15 mouse cellular contexts compared by ENCODE assay signal in the genomic region with DNA sequence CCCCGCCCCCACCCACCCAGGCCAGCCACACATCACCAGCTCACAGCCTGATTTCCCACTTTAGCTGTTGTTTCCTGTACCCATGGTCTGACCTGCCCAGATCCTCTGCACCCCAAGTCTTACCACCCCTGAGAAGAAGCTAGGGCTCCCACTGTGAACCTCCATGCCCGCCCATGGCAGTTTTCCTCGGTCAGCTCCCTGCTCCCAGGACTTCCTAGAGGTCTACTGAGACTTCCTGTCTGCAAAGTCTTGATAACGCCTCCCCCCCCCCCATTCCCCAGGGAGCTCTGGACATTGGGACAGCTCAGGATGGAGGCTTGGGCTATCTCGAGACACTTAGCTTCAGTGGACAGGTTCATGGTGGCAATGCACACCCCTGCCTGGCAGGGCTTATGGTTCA. TPM values are rescaled to one million over a fixed set of nuclear protein-coding genes. Genes with fewer than 3 reads are reported as not detected.
DNase-seq lines count a peak whose midpoint lies in the region; ATAC-seq and TF ChIP-seq lines count a peak whose summit lies in the region.
"Had no signal": no experiment of that assay in that cellular context is flagged by ENCODE, and none has a peak within 500 bp of the region (broad histone marks: within the 10 kb centered on the region; RNA-seq: fewer than 3 reads in every experiment).

No protein-coding gene starts in this region.

- no peak overlapping the region for H3K4me2 ChIP-seq in hindbrain, postnatal 0 days (ENCODE audit: low read depth, low read length)
- H3K4me2 ChIP-seq in hindbrain, embryonic 11.5 days (replicated peaks; ENCODE audit: low read depth, low read length): no peak overlapping the region
- no peak overlapping the region for H3K4me2 ChIP-seq in lung, embryonic 15.5 days
- H3K4me2 ChIP-seq: forebrain, embryonic 13.5 days; hindbrain, embryonic 15.5 days; liver, embryonic 12.5 days; stomach, embryonic 15.5 days had no signal

- H3K27me3 ChIP-seq in hindbrain, postnatal 0 days (ENCODE audit: insufficient read depth, low read length): no peaks in the 10 kb centered on the region
- H3K27me3 ChIP-seq in hindbrain, embryonic 11.5 days (ENCODE audit: control insufficient read depth, insufficient read depth, low read length): no peaks in the 10 kb centered on the region
- H3K27me3 ChIP-seq in lung, embryonic 15.5 days: no peaks in the 10 kb centered on the region
- H3K27me3 ChIP-seq: forebrain, embryonic 13.5 days; hindbrain, embryonic 15.5 days; stomach, embryonic 15.5 days had no signal

- 0 out of 2 replicates have a peak overlapping the region, but pooled peaks have one; percentile 32 for H3K27ac ChIP-seq in hindbrain, postnatal 0 days
- H3K27ac ChIP-seq in hindbrain, embryonic 11.5 days (ENCODE audit: low read depth, low read length): no peak overlapping the region
- H3K27ac ChIP-seq in lung, embryonic 15.5 days: peak overlapping the region; percentile 39; the same call in 1 of the 2 replicates
- peak overlapping the region; percentile 74; the same call in 1 of the 2 replicates for H3K27ac ChIP-seq in cortical plate, adult 2 months (ENCODE audit: insufficient read depth, low read length)
- H3K27ac ChIP-seq: forebrain, embryonic 13.5 days; hindbrain, embryonic 15.5 days; liver, embryonic 12.5 days had no signal

- TF ChIP-seq POLR2A in cortical plate, adult 2 months (IDR thresholded peaks at IDR 0.05; ENCODE audit: extremely low read depth, insufficient read depth, low read length): no peak

- H3K4me1 ChIP-seq in hindbrain, postnatal 0 days (ENCODE audit: insufficient read depth, low read length): no peaks in the 10 kb centered on the region
- H3K4me1 ChIP-seq in hindbrain, embryonic 11.5 days (replicated peaks; ENCODE audit: control insufficient read depth, insufficient read depth, low read length): no peaks in the 10 kb centered on the region
- no peaks in the 10 kb centered on the region for H3K4me1 ChIP-seq in lung, embryonic 15.5 days
- H3K4me1 ChIP-seq in cortical plate, adult 2 months (ENCODE audit: control insufficient read depth, insufficient read depth, low read length): no peaks in the 10 kb centered on the region
- H3K4me1 ChIP-seq: hindbrain, embryonic 15.5 days; liver, embryonic 12.5 days; stomach, embryonic 15.5 days had no signal

- TF ChIP-seq CTCF in hindbrain, postnatal 0 days (IDR thresholded peaks at IDR 0.05; ENCODE audit: low read depth): no peak
- TF ChIP-seq CTCF in cortical plate, adult 2 months (IDR thresholded peaks at IDR 0.05; ENCODE audit: extremely low read depth, insufficient read depth, low read length): no peak

- H3K4me3 ChIP-seq in hindbrain, postnatal 0 days (ENCODE audit: low read length): no peak overlapping the region
- no peak overlapping the region for H3K4me3 ChIP-seq in hindbrain, embryonic 11.5 days (ENCODE audit: low read depth, low read length)
- H3K4me3 ChIP-seq in lung, embryonic 15.5 days: no peak overlapping the region
- H3K4me3 ChIP-seq in cortical plate, adult 2 months (ENCODE audit: insufficient read depth, low read length): no peak overlapping the region
- H3K4me3 ChIP-seq: forebrain, embryonic 13.5 days; hindbrain, embryonic 15.5 days; liver, embryonic 12.5 days; stomach, embryonic 15.5 days had no signal

- 81% methylated on average over 5 of the region's 5 CpGs for WGBS in hindbrain, postnatal 0 days
- 84% methylated on average over 5 of the region's 5 CpGs for WGBS in hindbrain, embryonic 11.5 days
- 70% methylated on average over 5 of the region's 5 CpGs for WGBS in lung, embryonic 15.5 days

- no peak overlapping the region for H3K9ac ChIP-seq in hindbrain, postnatal 0 days (replicated peaks; ENCODE audit: low read length)
- no peak overlapping the region for H3K9ac ChIP-seq in hindbrain, embryonic 11.5 days (ENCODE audit: low read depth, low read length)
- no peak overlapping the region for H3K9ac ChIP-seq in lung, embryonic 15.5 days
- H3K9ac ChIP-seq: forebrain, embryonic 13.5 days; hindbrain, embryonic 15.5 days; liver, embryonic 12.5 days; stomach, embryonic 15.5 days had no signal

- no peak for ATAC-seq in hindbrain, postnatal 0 days
- ATAC-seq in hindbrain, embryonic 11.5 days (ENCODE audit: low FRiP score): no peak
- no peak for ATAC-seq in lung, embryonic 15.5 days (ENCODE audit: borderline replicate concordance, extremely low read depth, low FRiP score, low TSS enrichment)
- ATAC-seq: forebrain, embryonic 13.5 days; liver, embryonic 12.5 days had no signal

- H3K9me3 ChIP-seq in hindbrain, postnatal 0 days (ENCODE audit: low read length): no peaks in the 10 kb centered on the region
- no peaks in the 10 kb centered on the region for H3K9me3 ChIP-seq in hindbrain, embryonic 11.5 days (ENCODE audit: control insufficient read depth, low read length)
- no peaks in the 10 kb centered on the region for H3K9me3 ChIP-seq in lung, embryonic 15.5 days
- H3K9me3 ChIP-seq: forebrain, embryonic 13.5 days; hindbrain, embryonic 15.5 days; liver, embryonic 12.5 days; stomach, embryonic 15.5 days had no signal

- peak; percentile 96 for DNase-seq in heart, adult 11 months
- DNase-seq in heart, postnatal 4 days: no peak
- DNase-seq in hindbrain, postnatal 0 days (ENCODE audit: low spot score): no peak
- no peak for DNase-seq in hindbrain, embryonic 11.5 days (ENCODE audit: low spot score)
- DNase-seq in lung, postnatal 36 days: no peak
- DNase-seq in testis, postnatal 14 days (ENCODE audit: low spot score): no peak
- DNase-seq: adrenal gland, postnatal 25 days; gastrocnemius, postnatal 14 days; thymus, postnatal 25 days had no signal

- no peaks in the 10 kb centered on the region for H3K36me3 ChIP-seq in hindbrain, postnatal 0 days (ENCODE audit: insufficient read depth, low read length)
- H3K36me3 ChIP-seq in hindbrain, embryonic 11.5 days (ENCODE audit: control insufficient read depth, insufficient read depth, low read length): no peaks in the 10 kb centered on the region
- no peaks in the 10 kb centered on the region for H3K36me3 ChIP-seq in lung, embryonic 15.5 days
- H3K36me3 ChIP-seq: hindbrain, embryonic 15.5 days; liver, embryonic 12.5 days; stomach, embryonic 15.5 days had no signal

RNA-seq across cellular contexts. Expression of a gene that starts 31.5 kb away (rescaled TPM):
- total RNA-seq in heart, postnatal 4 days (2021): 10 to 100 TPM; 28.8 to 33.0 TPM
- 298 and 316 TPM in 2 replicates for total RNA-seq in hindbrain, postnatal 0 days (2014; rRNA removed)
- polyA plus RNA-seq in hindbrain, postnatal 0 days (2015; fragmentation: Nextera tagmentation; extraction: Ambion mirVana): 94.1 and 94.2 TPM in 2 replicates
- polyA plus RNA-seq in hindbrain, embryonic 11.5 days (2014; fragmentation: Nextera tagmentation; extraction: Ambion mirVana): 51.0 and 54.4 TPM in 2 replicates
- 11.5 and 12.0 TPM in 2 replicates for polyA plus RNA-seq in lung, embryonic 15.5 days (2015; fragmentation: Nextera tagmentation; extraction: Ambion mirVana)
- 144 and 148 TPM in 2 replicates for polyA plus RNA-seq in cortical plate, adult 2 months (2012; rRNA removed)
